Comparison of ENCODE assay signal across 8 mouse cellular contexts in genomic region chr7:68917137-68917875, GRCm38 (mm10).
DNase-seq lines count a peak whose midpoint lies in the region; ATAC-seq and TF ChIP-seq lines count a peak whose summit lies in the region.

No protein-coding gene starts in this region.

- H3K36me3 ChIP-seq in liver, postnatal 0 days (replicated peaks; ENCODE audit: insufficient read depth, low read length), result no peaks in the 10 kb centered on the region

- peak overlapping the region; percentile 24; the same call in 1 of the 2 replicates for H3K4me3 ChIP-seq in liver, postnatal 0 days (ENCODE audit: low read depth, low read length)

- TF ChIP-seq EP300 in liver, postnatal 0 days (IDR thresholded peaks at IDR 0.05; ENCODE audit: low read depth), result peak; percentile 44; the same call in 1 of the 2 replicates

- no peak overlapping the region for H3K9ac ChIP-seq in liver, postnatal 0 days (replicated peaks)

- H3K4me1 ChIP-seq in liver, postnatal 0 days (ENCODE audit: insufficient read depth), result no peaks in the 10 kb centered on the region

- H3K9me3 ChIP-seq in liver, postnatal 0 days (ENCODE audit: low read length), result no peaks in the 10 kb centered on the region

- H3K27ac ChIP-seq in liver, postnatal 0 days (ENCODE audit: low read depth), result peak overlapping the region; percentile 58; the same call in 1 of the 2 replicates

- DNase-seq in adrenal gland, adult (ENCODE audit: inconsistent age in 2 of 2, low spot score in 1 of 2), result peak; percentile 4 to 43
- no peak for DNase-seq in adrenal gland, adult 8-10 months
- peak; percentile 2 for DNase-seq in urinary bladder, postnatal 25 days (ENCODE audit: low spot score)
- DNase-seq in urinary bladder, postnatal 10 days (ENCODE audit: low spot score), result no peak
- DNase-seq in liver, postnatal 0 days, result peak; percentile 59
- DNase-seq in spleen, postnatal 14 days (ENCODE audit: low spot score in 2 of 2), result no peak
- no peak for DNase-seq in left cerebral cortex, adult 18-20 months (ENCODE audit: low spot score in 2 of 2)
- no peak for DNase-seq in heart, adult 9 months (ENCODE audit: low spot score in 2 of 2)

- no peak for TF ChIP-seq CTCF in liver, postnatal 0 days (IDR thresholded peaks at IDR 0.05; ENCODE audit: low read depth)

- WGBS in liver, postnatal 0 days (ENCODE audit: insufficient replicate concordance), result 13% methylated on average over 21 of the region's 21 CpGs

- peak; percentile 95 for ATAC-seq in liver, postnatal 0 days

- H3K27me3 ChIP-seq in liver, postnatal 0 days (ENCODE audit: insufficient read depth, low read length), result no peaks in the 10 kb centered on the region

- H3K4me2 ChIP-seq in liver, postnatal 0 days (ENCODE audit: low read depth, low read length), result peak overlapping the region; percentile 60

Comparison
In these comparisons a context has a peak if more than half of its experiments do, and no peak if none do; other contexts are left out.
1. DNase-seq: peak in adrenal gland, adult (2 of 2), urinary bladder, postnatal 25 days (single experiment) and liver, postnatal 0 days (single experiment); none in adrenal gland, adult 8-10 months (single experiment), urinary bladder, postnatal 10 days (single experiment), spleen, postnatal 14 days (0 of 2), left cerebral cortex, adult 18-20 months (0 of 2) and heart, adult 9 months (0 of 2).